In genomic region chr7:111283411-111283955, GRCm38 (mm10) we compare ENCODE assay signal across 15 mouse cellular contexts.
A peak's percentile ranks its signal among the peaks of the same experiment; 100 is the strongest.
DNase-seq lines count a peak whose midpoint lies in the region; ATAC-seq and TF ChIP-seq lines count a peak whose summit lies in the region.
"Had no signal": no experiment of that assay in that cellular context is flagged by ENCODE, and none has a peak within 500 bp of the region (broad histone marks: within the 10 kb centered on the region; RNA-seq: fewer than 3 reads in every experiment).

No protein-coding gene starts in this region.

- H3K27me3 ChIP-seq in kidney, postnatal 0 days (ENCODE audit: insufficient read depth, low read length): no peaks in the 10 kb centered on the region
- H3K27me3 ChIP-seq in kidney, adult 2 months (replicated peaks; ENCODE audit: control insufficient read depth, insufficient read depth, low read length): no peaks in the 10 kb centered on the region
- no peaks in the 10 kb centered on the region for H3K27me3 ChIP-seq in limb, embryonic 14.5 days (ENCODE audit: control insufficient read depth, insufficient read depth, low read length)
- H3K27me3 ChIP-seq in liver, embryonic 12.5 days (replicated peaks): no peaks in the 10 kb centered on the region
- H3K27me3 ChIP-seq: midbrain, embryonic 13.5 days had no signal

- H3K4me2 ChIP-seq in kidney, postnatal 0 days (ENCODE audit: low read length): no peak overlapping the region
- no peak overlapping the region for H3K4me2 ChIP-seq in limb, embryonic 14.5 days (replicated peaks; ENCODE audit: low read depth, low read length, severe bottlenecking)
- no peak overlapping the region for H3K4me2 ChIP-seq in liver, embryonic 12.5 days
- H3K4me2 ChIP-seq: midbrain, embryonic 13.5 days had no signal

- H3K9ac ChIP-seq in kidney, postnatal 0 days (ENCODE audit: low read depth, low read length): no peak overlapping the region
- no peak overlapping the region for H3K9ac ChIP-seq in limb, embryonic 14.5 days (ENCODE audit: low read depth, low read length, severe bottlenecking)
- H3K9ac ChIP-seq in liver, embryonic 12.5 days: no peak overlapping the region
- H3K9ac ChIP-seq: forebrain, postnatal 0 days; liver, postnatal 0 days; midbrain, embryonic 13.5 days had no signal

- 29% methylated on average over 13 of the region's 13 CpGs for WGBS in kidney, postnatal 0 days
- 37% methylated on average over 13 of the region's 13 CpGs for WGBS in kidney, adult 2 months
- WGBS in limb, embryonic 14.5 days: 47% methylated on average over 13 of the region's 13 CpGs
- 58% methylated on average over 13 of the region's 13 CpGs for WGBS in liver, embryonic 12.5 days (ENCODE audit: insufficient replicate concordance)

- H3K36me3 ChIP-seq in kidney, postnatal 0 days (ENCODE audit: insufficient read depth, low read length): no peaks in the 10 kb centered on the region
- H3K36me3 ChIP-seq in kidney, adult 2 months (ENCODE audit: control insufficient read depth, insufficient read depth, low read length): no peaks in the 10 kb centered on the region
- H3K36me3 ChIP-seq in limb, embryonic 14.5 days (ENCODE audit: control insufficient read depth, insufficient read depth, low read length): no peaks in the 10 kb centered on the region
- H3K36me3 ChIP-seq in liver, embryonic 12.5 days: no peaks in the 10 kb centered on the region
- H3K36me3 ChIP-seq: G1E; midbrain, embryonic 13.5 days had no signal

- peak overlapping the region; percentile 43; the same call in 1 of the 2 replicates for H3K27ac ChIP-seq in kidney, postnatal 0 days
- no peak overlapping the region for H3K27ac ChIP-seq in kidney, adult 2 months (ENCODE audit: insufficient read depth, low read depth, low read length)
- no peak overlapping the region for H3K27ac ChIP-seq in limb, embryonic 14.5 days (replicated peaks; ENCODE audit: low read depth, low read length)
- no peak overlapping the region for H3K27ac ChIP-seq in liver, embryonic 12.5 days
- H3K27ac ChIP-seq: midbrain, embryonic 13.5 days had no signal

- TF ChIP-seq CTCF in kidney, postnatal 0 days (IDR thresholded peaks at IDR 0.05; ENCODE audit: low read depth): no peak
- TF ChIP-seq CTCF in kidney, adult 2 months (conservative IDR thresholded peaks at IDR 0.05; ENCODE audit: insufficient read depth, insufficient read length, low read depth, low read length): no peak

- peaks cover 18% of the 10 kb centered on the region; the same call in 1 of the 2 replicates for H3K4me1 ChIP-seq in kidney, postnatal 0 days (replicated peaks; ENCODE audit: insufficient read depth, low read length)
- no peaks in the 10 kb centered on the region; the same call in 1 of the 2 replicates for H3K4me1 ChIP-seq in kidney, adult 2 months (ENCODE audit: control insufficient read depth, insufficient read depth, low read length)
- H3K4me1 ChIP-seq in limb, embryonic 14.5 days (ENCODE audit: control insufficient read depth, insufficient read depth, low read length): no peaks in the 10 kb centered on the region
- H3K4me1 ChIP-seq in liver, embryonic 12.5 days: no peaks in the 10 kb centered on the region

- peak; percentile 71 for DNase-seq in adrenal gland, adult 2 months
- DNase-seq in adrenal gland, adult 18-20 months (ENCODE audit: low spot score in 2 of 2): no peak
- DNase-seq in kidney, postnatal 0 days (ENCODE audit: low spot score): peak; percentile 56
- no peak for DNase-seq in kidney, adult 2 months
- DNase-seq in ZHBTc4 (ENCODE audit: low read depth, low spot score): peak; percentile 69
- DNase-seq in limb, embryonic 14.5 days (ENCODE audit: low spot score): no peak
- no peak for DNase-seq in layer of hippocampus, adult 18-20 months (ENCODE audit: low spot score in 2 of 2)
- DNase-seq: cerebellum, postnatal 14 days; forebrain, postnatal 0 days; gastrocnemius, postnatal 14 days; liver, postnatal 0 days; right cerebral cortex, adult 18-20 months had no signal

- TF ChIP-seq POLR2A in kidney, adult 2 months (IDR thresholded peaks at IDR 0.05; ENCODE audit: low read depth, low read length): no peak
- no peak for TF ChIP-seq POLR2A in limb, embryonic 14.5 days (IDR thresholded peaks at IDR 0.05; ENCODE audit: borderline replicate concordance, extremely low read depth, insufficient read depth, insufficient read length)

- no peak overlapping the region for H3K4me3 ChIP-seq in kidney, postnatal 0 days (replicated peaks; ENCODE audit: low read depth, low read length)
- H3K4me3 ChIP-seq in kidney, adult 2 months (ENCODE audit: insufficient read depth, low read depth, low read length): no peak overlapping the region
- H3K4me3 ChIP-seq in limb, embryonic 14.5 days (replicated peaks; ENCODE audit: low read length): no peak overlapping the region
- no peak overlapping the region for H3K4me3 ChIP-seq in liver, embryonic 12.5 days
- H3K4me3 ChIP-seq: midbrain, embryonic 13.5 days had no signal

- ATAC-seq in kidney, postnatal 0 days (replicated peaks; ENCODE audit: low FRiP score, low read depth): no peak
- ATAC-seq in limb, embryonic 14.5 days (ENCODE audit: low FRiP score, low read depth): peak; percentile 72; the same call in 1 of the 2 replicates
- ATAC-seq in liver, embryonic 12.5 days: no peak
- ATAC-seq: forebrain, postnatal 0 days; liver, postnatal 0 days; midbrain, embryonic 13.5 days had no signal

- H3K9me3 ChIP-seq in kidney, postnatal 0 days (replicated peaks; ENCODE audit: low read length): no peaks in the 10 kb centered on the region
- H3K9me3 ChIP-seq in limb, embryonic 14.5 days (ENCODE audit: control insufficient read depth, low read length): no peaks in the 10 kb centered on the region
- H3K9me3 ChIP-seq in liver, embryonic 12.5 days (replicated peaks): no peaks in the 10 kb centered on the region
- H3K9me3 ChIP-seq: G1E; midbrain, embryonic 13.5 days had no signal

Comparison
In these comparisons a context has a peak if more than half of its experiments do, and no peak if none do; other contexts are left out.
1. DNase-seq: peak in adrenal gland, adult 2 months (single experiment), kidney, postnatal 0 days (single experiment) and ZHBTc4 (single experiment); none in adrenal gland, adult 18-20 months (0 of 2), kidney, adult 2 months (single experiment), limb, embryonic 14.5 days (single experiment) and layer of hippocampus, adult 18-20 months (0 of 2).